Mouse (Mus musculus) heart, postnatal 0 days (tissue): ENCODE results near the gene Nyap1.

Source experiments
- CTCF ChIP-seq: IDR thresholded peaks from 2 replicates; pipeline ENCODE4 v1.5.1; 2016; ENCODE audit warnings: antibody characterized with exemption, control low read depth, low read depth
- EP300 ChIP-seq: IDR thresholded peaks from 2 replicates; pipeline ENCODE4 v1.6.1; 2016; ENCODE audit warnings: antibody characterized with exemption, low read depth

- peak; percentile 27 for TF ChIP-seq CTCF
- TF ChIP-seq EP300 = 0 out of 2 replicates have a peak, but pooled peaks have one; percentile 15
These were observed 56.9 kb downstream of the Nyap1 start, which contains the start of gene Agfg2 for GRCm38 (mm10) chr5:137684294-137685123.
